Mouse (Mus musculus) kidney, adult 2 months (tissue): ENCODE results near the gene Stx8.

Source experiments
- CTCF ChIP-seq: fragments of 200-500 bp; conservative IDR thresholded peaks from 2 replicates; pipeline ENCODE4 v1.5.1; 2011; ENCODE audit warnings: low read depth, mild to moderate bottlenecking, control low read depth, low read length, moderate library complexity, mixed read lengths; ENCODE audit not compliant: insufficient read depth, insufficient read length
- POLR2A ChIP-seq: fragments of 200-500 bp; IDR thresholded peaks from one replicate; pipeline ENCODE4 v1.6.1; 2011; ENCODE audit warnings: low read depth, low read length, control low read depth

DNA sequence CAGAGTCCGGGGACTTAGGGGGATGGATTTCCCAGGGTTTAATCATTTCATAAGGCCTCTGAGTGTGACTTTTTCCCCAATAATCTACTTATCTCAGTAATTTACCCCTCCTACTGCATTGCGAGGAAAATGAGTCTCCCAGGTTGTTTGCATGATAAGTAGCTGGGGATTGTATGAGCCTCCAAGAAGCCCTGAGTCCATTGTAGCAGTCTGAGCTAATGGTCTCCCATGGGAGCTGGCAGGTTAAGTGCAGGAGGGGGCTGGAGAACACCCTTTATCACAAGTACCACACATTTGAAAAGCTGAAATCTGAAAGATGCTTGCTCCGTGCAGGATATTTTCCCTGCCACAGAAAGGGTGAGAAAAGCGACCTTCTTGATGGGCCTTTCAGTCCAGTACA is 193.9 kb downstream of the Stx8 start:
- TF ChIP-seq POLR2A (no peak), CTCF (no peak)
